Mouse (Mus musculus): ENCODE results near the gene Gtsf1l.

The Gtsf1l gene

DNA sequence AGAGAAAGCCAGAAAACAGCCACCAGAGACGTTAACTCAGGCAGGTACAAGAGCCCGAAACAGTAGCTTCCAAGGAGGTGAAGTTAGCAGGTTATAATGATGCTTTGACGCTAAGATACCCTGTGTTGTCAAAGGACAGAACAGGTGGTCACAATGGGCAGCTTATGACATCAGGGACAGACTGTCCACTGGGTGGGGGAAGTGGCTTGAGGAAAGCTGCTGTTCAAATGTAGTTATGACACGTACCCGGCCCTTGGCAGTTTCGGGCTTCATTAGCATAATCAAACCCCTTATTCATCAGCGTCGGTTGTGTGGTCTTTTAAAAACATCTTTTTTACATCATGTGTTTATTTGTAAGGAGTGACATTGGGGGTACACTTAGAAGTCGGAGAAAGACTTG is at the start of gene Gtsf1l:
Gene Gtsf1l (minus strand): TSS at position 128 of the 400 bp plus-strand sequence.
- DNase-seq = no peak

DNA sequence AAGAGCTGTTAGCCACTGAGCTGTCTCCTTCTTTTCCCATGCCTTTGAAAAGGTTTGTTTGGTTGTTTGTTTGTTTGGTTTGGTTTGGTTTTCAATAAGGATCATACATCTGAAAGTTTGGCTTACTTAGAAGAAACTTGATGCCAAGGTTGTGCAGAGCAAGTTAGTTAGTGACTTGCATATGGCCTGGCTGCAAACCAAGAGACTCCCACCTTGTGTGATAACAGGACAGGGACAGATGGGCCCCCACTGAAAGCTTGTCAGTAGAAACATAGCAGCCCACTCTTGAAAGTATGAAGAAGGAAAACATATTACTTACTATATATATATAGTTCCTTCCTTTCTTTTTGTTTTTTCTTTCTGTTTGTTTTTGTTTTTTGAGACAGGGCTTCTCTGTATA is 49.3 kb upstream of the Gtsf1l start:
- no peak for DNase-seq

DNA sequence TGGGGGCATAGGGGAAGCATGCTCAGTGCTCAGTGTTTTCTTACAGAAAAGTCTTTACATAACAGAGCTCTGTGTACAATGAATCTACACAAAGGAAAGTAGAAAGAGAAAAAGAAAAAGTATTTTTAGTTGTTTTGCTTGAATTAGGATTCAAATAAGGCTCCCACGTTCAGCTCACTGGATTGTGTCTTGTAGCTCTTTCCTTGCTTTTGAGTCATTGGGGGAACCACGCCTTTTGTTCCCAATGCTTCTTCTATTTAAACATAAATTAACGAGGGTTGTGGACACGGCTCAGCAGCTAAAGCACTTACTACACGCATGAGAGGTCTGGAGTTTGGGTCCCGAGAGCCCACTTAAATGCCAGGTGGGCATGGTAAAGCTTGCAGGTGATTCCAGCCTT is 48.3 kb upstream of the Gtsf1l start:
- DNase-seq = no peak

DNA sequence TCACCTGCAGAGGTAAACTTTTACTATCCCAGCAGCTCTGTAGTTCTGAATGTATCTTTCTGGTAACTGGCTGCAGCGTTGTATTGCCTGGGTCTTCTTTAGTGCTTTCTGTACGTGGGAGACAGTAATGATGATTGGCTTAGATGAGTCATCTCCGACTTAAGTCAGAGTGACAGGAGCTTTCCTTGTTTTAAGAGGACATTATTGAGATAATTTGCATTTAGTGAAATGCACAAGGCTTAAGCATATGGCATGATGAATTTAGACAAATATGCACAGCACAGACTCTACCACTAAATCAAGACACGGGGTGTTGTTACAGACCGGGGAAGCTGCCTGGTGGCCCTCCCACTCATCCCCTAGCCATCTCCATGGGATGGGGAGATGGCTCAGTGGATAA is 44.7 kb upstream of the Gtsf1l start:
- no peak for DNase-seq

DNA sequence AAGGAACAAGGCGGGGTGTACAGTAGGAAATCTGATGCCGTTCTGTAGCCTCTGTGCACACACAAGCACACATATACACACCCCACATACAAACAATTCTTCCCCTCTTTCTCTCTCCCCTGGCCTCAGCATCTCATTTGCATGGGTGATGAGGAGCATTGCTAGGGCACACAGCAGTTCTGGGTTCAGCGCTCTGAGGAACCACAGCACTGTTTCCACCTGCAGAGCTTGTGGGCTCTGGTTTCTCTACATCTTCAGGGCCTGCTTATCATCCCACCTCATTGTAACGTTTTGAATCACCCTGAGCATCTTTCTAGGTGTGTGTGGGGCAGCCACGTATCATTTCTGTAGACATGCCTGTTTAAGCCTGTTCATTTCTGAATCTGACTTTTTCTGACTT is 43.2 kb upstream of the Gtsf1l start:
- no peak for DNase-seq

DNA sequence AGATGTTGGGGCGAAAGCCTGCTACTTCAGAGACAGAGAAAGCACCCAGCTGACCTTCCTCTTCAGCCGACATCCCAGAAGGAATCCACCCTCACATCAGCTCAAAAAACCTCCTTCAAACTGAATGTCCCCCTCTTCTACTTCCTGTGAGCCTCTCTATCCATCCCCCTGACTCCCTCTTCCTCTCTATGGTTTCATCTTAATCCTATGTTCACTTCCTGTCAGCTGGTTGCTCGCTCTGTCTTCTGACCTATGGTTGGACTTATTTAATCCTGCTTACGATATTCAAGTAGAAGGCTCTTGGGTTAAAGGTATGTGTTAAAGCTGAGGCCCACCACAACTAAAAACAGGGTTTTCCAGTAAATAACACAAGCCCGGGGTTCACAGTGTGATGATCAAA is 35.8 kb upstream of the Gtsf1l start:
- DNase-seq = no peak

DNA sequence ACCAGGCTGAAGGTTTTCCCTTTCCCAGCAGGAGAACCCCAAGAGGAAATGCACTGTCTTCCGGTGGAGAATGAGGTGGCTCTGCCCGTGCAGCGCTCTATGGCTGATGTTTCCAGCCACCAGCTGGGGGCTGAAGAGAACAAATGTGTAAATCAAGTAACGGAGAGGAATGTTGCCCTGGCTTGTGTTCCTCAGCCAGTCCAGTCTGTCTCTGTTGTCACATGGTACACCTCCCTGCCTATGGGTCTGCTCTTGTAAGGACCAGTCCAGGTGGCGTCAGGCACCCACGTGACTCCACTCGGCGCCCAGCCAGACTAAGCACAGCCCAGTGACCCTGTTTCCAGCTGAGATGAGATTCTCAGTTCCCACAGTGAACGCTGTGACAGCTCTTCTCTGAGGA is 34.7 kb upstream of the Gtsf1l start:
- DNase-seq = peak; percentile 67 to 78

DNA sequence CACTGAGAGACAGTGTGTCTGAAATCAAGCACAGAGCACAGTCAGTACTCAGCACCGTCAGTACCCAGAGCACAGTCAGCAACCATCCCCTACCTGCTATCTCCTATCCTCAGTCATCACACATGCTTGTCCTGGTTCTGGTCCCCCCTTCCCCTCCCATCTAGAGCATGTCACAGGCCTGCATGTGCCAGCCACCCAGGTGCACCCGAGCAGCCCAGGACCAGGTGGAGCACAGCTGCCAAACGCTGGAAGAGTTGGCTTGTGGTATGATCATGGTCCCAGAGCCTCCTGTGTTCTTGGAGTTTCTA is 33.7 kb upstream of the Gtsf1l start:
- no peak for DNase-seq

DNA sequence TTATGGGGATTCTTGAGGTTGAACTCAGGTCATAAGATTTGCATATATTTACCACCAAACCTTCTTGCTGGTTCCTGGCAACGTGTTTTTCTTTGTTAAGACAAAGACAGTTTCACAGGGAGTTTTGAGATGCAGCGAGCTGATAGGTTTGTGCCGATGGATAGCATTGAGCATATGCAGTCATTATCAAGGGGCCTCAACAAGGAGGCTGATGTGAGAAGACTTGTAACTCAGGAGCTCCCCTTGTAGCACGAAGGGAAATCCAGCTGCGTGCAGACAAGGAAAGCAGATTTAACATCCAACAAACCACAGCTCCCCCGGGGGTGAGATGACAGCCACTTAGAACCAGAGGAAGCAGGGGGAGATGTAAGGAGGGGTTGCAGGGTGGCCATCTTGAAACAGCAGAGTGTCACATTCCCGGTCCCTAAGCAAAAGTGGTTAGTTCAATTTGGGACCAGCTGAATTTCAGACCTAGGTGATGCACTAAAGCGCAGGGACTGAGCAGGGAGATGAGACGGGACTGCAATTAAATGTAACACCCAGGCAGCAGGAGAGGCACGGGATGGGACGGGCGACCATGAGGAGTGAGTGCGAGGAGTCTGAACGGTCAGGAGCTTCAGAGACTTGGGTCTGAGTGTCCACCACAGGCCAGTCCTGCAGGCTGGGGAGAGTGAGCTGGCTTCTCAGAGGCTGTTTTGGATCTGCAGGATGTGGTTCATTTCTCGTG is 33.1 kb upstream of the Gtsf1l start:
- peak in 1 of 2 experiments; percentile 18 for DNase-seq

DNA sequence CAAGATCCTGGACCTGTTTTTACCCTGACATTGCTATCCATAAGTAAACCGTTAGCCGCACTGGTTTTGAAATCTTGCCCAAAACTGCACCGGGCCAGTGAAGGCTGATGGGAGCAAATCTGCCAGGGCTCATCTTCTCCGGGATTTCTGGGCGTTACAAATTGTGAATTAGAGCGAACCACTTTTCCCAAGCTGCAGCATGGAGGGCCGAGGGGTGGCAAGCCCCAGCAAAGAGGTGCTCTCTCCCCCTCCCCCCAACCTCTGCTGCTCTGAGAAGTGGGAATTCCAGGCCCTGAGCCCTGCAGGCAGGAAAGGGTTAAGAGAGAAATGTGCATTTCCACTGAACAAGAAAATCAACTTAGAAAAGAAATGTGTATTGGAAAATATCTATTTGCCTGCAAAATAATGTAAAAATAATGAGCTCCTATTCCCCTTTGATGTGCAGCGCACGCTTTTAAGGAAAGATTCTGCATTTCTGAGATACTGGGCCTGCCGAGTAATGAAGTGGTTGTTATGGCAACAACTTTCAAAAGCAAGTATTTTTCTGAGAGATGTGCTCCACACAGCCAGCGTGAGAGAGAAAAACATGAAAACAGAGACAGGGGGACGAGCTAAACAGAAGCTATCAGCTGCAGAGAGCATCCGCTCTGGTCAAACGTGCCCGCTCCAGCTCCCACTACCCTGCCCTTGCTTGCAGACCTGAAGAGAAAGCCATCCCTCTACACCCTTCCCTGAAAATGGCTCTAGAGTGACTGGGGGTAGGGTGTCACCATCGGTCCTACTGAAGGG is 24.0 kb upstream of the Gtsf1l start:
- DNase-seq = no peak

DNA sequence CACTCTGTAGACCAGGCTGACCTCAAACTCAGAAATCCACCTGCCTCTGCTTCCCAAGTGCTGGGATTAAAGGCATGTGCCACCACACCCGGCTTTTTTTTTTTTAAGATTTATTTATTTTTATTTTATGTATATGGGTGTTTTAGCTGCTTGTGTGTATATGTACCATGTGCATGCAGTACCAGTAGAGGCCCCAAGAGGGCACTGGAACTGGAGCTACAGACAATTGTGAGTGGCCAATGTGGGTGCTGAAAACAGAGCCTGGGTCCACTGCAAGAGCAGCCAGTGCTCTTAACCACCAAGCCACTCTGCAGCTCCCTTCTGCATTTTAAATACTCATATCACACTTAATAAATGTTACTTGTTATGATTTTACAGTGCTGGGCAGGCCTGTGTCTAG is 23.1 kb upstream of the Gtsf1l start:
- DNase-seq = no peak

DNA sequence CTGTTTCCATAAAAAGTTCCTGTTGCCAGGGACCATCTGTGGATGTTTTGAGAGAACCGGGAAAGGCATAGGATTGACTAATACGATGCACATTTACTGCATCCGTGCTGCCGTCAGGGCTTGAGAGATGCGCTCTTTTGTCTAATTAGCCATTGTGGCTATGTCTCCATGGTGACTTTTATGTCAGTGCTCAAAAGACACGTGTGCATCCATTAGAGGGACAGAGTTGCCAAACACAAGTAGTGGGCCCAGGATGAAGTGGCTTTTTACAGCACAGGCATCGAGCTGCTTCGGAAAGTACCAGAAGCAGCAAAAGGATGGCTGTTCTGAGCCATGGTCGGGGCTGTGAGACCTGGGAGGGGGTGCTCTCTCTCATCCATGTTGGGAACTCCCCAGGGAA is 20.7 kb upstream of the Gtsf1l start:
- no peak for DNase-seq

DNA sequence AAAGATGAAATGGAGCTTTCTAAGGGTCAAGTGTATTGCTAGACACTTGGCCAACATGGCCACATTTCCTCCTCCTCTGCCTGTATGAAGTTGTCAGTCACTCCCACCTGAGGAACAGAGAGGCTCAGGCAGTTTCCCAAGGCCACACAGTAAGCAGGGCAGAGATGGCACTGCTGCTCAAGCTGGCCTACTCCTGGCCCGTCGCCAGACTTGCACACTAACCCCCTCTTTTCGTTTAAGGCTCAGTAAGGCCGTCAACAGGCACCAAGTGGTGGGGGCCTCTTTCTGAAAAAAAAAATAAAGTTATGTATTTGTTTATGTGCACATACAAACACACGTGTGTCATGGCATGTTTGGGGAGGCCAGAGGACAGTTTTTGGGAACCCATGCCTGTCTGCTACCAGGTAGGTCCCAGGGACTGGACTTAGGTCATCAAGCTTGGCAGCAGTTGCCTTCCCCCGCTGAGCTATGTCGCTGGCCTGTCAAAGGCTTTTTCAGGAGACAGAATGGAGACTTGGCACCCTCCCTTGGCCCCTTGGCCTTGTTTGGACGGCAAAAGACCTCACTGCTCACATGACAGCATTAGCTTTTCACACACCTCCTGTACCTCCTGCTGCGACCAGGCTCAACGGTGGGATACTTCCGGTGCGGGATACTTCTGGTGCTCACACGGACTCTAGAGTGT is 16.6 kb upstream of the Gtsf1l start:
- no peak for DNase-seq

DNA sequence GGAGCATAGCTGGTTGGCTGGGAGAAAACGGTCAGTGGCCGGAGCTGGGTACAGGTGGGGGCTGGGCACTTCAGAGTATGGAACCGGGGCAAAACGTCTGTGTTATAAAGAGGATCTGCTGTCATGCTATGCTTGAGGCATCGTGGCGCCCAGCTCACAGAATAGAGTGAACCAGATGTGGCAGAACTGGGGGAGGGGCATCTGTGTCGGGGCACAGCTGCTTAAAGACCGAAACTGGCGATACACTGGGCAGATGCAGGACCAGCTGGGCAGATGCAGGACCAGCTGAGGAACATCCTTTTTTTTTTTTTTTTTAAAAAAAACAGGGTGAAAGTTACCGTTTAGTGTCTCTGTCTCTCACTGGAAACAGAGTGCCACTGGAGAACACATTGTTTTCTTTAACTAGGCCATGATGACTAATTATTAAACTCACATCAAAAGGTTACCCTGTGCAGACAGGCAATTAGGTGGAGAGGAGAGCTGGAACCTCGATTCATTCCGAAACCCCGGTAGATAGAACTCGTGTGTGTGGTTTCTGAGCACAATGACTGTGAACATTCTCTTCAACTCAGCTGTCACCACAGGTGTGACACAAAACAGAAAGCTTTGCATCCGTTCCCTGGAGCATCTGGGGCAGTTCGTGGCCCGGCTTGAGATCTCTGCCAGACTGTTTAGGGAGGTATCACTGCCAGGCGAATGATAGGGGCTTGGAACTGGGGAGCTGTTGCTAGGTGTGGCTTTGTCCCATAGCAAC is 15.4 kb upstream of the Gtsf1l start:
- peak in 1 of 2 experiments; percentile 26 for DNase-seq

DNA sequence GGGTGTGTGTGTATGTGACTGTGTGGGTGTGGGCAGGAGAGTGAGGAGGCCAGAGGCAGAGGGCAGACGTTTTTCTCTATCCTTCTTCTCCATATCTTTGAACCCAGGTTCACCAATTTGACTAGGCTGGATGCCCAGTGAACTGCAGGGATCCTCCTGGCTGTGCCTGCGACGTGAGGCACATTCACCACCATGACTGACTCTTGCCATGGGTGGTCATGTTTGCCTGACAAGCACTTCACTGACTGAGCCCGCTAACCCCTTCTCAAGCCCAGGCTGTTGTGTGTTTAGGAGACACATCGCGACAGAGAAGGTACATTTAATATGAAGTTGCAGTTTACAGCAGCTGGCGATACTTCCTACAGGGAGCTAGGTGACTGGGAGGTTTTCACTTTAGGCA is 14.6 kb upstream of the Gtsf1l start:
- DNase-seq = no peak

DNA sequence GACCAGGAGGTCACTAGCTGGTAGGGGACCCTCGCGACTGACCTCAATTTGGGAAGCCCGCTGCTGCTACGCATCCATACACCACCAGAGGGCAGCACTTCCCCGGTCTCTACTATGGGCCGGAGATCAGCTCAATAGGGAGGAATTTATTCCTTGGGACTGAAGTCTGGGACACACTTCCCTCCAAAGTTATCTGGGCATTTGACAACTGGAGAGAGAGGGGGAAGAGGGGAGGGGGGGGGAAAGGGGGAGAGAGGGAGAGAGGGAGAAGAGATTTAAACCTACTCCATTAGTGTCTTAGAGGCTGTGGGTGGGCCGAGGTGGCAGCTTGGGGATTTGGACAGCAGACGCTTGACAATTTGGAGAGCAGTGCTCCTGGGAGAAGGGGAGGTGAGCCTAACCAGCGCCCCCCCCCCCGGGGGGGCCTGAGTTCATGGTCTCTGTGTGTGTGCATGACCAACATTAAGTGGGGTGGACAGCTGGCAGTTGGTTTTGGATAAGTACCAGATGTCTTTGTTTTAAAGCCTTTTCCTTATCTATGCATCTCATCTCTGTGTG is 14.1 kb upstream of the Gtsf1l start:
- peak; percentile 83 to 87 for DNase-seq

DNA sequence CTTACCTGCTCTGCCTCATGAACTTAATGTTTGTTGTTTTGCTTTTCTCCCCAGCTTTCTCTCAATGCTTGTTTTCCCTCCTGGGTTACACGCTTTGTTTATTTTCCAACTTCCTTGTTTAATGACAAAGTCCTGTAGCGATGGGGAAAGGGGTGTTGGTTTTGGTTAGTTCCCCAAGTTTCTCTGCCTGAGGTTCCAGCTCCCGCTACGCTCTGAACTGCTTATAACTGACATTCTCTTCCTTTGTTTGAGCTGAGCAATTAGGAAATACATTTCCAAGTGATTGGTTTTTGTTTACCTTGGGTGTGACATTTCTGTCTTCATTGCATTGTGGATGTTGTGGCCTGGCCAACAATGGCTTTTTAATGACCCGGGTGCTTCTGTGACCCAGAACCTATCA is 12.9 kb upstream of the Gtsf1l start:
- DNase-seq = no peak

DNA sequence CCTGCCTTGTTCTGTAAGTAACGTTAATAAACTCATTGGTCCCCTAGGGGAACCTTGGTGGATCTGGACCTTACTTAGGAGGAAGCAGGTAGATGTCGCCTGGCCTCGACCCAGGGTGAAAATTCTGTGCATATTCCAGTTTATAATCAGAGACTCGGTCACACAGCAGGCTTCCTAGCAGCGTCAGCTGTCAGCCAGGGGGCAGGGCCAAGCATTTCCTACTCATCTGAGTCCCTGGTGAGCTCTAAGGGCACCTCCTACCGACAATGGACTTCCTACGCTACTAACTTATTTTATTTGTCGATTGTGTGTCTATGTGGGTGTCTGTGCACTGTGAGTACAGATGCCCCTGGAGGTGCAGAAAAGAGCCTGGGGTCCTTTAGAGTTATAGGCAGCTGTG is 12.3 kb upstream of the Gtsf1l start:
- no peak for DNase-seq

DNA sequence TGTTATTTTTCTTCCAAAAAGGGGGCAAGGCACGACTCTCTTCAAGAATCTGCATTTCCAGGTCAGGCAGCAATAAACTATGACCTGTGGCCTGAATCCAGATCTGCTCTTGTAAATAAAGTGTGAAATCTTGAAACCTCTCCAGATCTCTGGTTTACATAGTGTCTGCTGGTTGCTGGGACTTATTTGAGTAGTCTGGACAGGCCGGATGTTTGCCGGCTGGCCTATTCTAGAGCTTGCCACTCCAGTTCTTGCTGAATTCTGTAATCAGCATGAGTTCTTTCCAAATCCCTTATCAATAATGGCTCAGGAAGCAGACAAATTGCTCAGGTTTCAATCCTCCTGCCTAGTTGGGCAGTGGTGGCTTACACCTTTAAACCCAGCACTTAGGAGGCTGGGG is 8.1 kb upstream of the Gtsf1l start:
- DNase-seq = peak; percentile 42 to 54

DNA sequence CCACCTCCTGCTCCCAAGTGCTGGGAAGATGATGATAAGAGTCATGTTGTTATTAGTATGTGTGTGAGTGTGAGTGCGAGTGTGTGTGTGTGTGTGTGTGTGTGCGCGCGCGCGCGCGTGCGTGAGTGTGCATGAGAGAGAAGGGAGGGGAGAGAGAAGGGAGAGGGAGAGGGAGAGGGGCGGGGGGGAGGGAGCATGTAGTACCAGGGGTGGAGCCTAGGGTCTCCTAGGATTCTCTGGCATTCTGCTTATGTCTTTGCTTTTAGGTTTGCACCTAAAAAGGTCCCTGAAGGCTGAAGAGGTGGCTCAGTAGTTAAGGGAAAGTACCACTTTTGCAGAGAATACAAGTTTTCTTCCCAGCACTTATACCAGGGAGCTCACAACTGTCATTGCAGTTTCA is 7.3 kb upstream of the Gtsf1l start:
- DNase-seq = no peak

DNA sequence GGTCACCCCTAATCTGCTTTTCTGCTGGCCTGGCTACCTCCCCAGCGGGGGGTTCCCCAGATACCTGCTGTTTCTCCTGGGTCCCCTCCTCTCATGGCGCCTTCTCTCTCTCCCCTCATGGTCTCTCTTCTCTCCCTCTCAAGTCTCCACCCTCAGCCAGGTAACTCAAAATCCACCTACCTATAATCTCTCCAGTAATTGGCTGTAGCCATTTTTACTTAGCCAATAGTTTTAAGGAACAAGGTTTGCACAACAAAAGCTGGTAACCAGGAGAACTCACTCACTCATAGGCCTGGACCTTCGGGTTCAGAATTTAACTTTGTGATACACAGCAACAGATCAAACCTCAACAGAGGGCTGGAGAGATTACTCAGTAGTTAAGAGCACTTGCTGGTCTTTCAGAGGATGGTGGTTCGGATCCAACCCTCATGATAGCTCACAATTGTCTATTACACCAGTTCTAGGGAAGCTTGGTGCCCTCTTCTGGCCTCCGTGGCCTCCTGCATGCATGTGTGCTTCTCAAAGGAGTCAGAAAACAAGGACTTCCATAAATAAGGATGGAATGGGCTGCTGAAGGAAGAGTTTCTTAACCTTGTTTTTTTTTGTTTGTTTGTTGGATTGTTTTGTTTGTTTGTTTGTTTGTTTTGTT is 1.9 kb upstream of the Gtsf1l start:
- DNase-seq = peak; percentile 32 to 42

DNA sequence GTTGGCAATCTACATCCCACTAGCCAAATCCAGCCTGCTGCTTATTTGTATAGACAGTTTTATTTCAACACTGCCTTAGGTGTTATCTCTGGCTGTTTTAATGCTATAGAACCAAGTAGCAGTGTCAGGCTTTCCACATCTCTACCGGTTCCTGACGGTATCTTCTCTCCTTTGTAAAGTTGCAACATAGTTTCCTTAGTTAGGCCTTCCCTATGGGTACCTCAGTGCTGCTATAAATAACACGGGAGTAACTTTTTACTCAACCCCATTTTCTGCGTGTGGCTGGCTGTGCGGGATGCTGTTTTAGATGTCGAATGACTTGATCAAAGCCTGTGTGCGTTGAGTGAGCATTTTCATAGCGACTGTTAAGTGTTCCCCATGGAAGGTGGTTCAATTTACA is 1.1 kb downstream of the Gtsf1l start:
- no peak for DNase-seq

DNA sequence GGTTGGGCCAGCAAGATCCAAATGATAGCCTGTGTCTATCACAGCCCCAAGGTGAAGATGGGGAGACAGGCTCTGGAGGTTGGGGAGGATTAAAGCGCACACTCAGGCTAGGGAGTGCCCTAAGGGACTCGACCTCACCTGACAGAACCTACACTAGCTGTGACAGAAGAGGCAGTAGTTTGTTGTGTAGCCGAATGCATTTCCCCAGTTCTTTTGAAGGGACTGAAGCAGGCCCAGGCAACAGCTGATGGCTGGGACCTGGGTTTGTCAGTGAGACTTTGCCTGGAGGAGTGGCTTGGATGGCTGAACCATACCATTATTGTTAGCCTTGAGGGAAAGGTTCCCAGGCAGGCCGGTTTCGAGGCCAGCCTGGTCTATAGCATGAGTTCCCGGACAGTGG is 2.6 kb downstream of the Gtsf1l start:
- no peak for DNase-seq
